Mouse (Mus musculus) thymus, postnatal 4 days (tissue): ENCODE measurements at regions not wholly inside any gene's neighbourhood (a gene's known extent, or its start where the extent isn't known, plus 50 kb on each side); places are given as distances from the start of the nearest gene placed in this dataset.

Experiments
- DNase-seq: peaks from one replicate; pipeline ENCODE4 v3.0.0; 2021

DNA sequence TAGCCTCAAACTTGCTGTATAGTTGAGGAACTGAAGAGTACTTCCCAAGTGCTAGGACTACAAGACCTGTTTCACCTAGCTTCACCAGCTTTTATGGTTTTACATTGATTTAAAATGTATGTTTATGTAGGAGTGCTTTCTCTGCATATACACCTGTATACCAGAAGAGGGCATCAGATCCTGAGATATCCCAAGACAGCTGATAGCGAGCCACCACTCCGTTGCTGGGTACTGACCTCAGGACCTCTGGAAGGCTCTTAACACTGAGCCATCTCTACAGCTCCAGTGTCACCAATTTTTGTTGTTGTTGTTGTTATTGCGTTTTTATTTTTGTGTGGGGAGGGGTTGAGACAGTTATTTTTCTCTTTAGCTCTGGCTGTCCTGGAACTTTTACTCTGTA lies 55.9 kb upstream of the Ddx3x start:
- peak; percentile 26 for DNase-seq

DNA sequence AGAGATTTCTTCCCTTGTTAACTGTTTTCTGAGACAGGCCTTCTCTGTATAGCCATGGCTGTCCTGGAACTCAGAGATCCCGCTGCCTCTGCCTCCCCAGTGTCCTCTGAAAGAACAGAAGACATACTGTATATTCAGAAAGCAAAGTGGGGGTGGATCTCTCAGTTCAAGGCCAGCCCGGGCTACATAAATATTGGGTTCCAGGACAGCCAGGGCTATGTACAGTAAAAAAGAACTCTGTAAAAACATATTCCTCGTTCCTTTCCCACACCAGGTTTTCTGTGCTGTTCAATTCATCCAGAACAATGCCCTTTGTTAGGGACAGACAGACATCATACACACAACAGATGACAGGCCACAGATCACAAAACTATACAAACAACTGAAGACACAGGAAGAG lies 54.3 kb upstream of the Ddx3x start:
- no peak for DNase-seq

DNA sequence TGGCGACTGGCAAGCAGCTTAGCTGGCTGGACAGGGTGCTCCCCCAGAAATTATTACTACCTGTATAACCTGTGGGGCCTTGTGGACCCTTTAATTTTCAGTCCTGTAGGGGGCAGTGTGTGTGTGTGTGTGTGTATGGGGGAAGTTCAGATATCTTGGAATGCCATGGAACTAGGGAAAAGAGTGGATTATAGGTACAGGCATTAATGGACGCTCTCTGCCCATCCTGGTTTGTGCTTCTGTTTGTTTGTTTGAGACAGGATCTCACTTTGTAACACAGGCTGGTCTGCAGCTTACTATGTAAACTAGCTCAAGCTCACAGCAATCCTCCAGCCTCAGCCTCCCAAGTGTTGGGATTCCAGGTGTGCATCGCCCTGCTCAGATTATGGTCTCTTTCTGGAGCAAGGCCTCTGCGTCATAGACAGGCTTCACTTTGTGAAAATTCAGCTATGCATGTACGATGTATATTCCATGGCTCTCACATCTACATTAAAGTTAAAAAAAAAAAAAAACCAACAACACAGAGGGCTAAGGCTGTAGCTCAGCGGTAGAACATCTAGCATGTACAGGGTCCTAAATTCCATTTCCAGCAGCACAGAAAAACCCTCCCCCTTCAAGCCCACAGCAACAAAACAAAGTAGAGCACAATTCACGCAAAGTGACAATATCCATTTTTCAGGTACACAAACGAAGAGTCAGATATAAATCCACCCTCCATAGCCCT lies 50.7 kb upstream of the Ddx3x start:
- peak; percentile 54 for DNase-seq

DNA sequence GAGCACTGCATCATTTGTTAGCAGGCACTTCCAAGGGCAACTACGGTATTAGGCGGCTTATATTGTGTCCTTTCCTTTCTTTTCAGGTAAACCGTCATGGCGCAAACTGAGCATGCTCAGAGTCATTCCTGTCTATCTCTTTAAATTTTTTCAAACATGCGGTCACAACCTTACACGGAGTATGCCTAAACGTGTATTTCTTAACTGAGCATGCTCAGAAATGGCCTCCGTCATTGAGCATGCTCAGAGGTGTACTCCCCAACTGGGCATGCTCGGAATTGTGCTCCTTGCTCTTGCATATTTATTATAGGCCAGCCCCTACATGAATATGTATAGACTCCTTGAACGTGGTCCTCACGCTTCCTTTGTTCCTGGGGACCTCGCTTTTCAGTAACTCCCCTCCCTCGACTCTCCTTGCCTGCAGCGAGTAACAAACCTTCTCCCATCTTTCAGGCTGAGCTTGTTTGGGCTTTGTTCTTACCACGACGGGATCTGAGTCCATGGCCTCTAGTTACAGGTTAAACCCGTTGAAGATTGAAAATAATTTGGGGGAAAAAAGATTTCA lies 50.1 kb upstream of the Ddx3x start:
- peak; percentile 69 for DNase-seq
